Mouse (Mus musculus): ENCODE data around the gene A4galt.

- TF ChIP-seq EP300 (IDR thresholded peaks at IDR 0.05; ENCODE audit: low read depth) (no peak), CTCF (IDR thresholded peaks at IDR 0.05; ENCODE audit: low read depth) (no peak)
Measured at GRCm38 (mm10) chr15:83237460-83238243, 13.9 kb downstream of the A4galt start.

All from liver, embryonic 14.5 days (tissue).